Mouse (Mus musculus): ENCODE data around the gene Cept1. TPM values are rescaled to one million over a fixed set of nuclear protein-coding genes. Genes with fewer than 3 reads are reported as not detected.
A peak's percentile ranks its signal among the peaks of the same experiment; 100 is the strongest.

Cept1 gene
- polyA plus RNA-seq, 1 experiment = 119 TPM

DNA sequence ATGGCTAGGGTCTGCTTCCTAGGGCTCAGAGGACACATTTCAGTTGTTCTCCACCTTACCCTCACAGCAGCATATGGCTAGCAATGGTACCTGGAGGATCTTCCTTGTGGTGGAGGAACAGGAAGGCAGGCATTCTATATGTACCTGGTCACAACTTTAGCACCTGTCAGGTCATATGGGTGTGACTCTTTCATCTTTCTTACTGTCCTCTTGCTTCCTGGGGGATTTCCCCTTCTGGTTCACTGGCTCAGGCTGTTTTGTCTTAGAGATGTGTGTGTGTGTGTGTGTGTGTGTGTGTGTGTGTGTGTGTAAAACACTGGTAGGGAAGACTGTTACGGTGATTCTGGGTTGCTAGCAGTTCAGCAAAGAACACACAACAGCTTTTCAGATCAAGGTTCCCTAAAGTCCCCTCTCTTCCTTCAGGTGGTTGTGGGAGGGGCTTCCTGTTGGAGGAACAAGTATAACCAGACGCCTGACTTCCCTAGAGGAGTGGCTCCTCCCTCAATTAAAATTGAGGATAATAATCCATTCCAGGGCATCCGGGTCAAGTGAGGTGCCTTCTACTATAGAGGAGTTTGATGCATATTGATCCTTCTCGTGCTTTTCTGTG is 63.7 kb downstream of the Cept1 start:
- Histone ChIP-seq H3K4me1 (ENCODE audit: control insufficient read depth, insufficient read depth, low read length) (peaks cover 35% of the 10 kb centered on the region), H3K4me3 (ENCODE audit: insufficient read depth, low read length) (peak overlapping the region; percentile 86), H3K27ac (ENCODE audit: insufficient read depth, low read depth, low read length) (peak overlapping the region; percentile 64)
- no peak for TF ChIP-seq CTCF (IDR thresholded peaks at IDR 0.05; ENCODE audit: low read depth, low read length)
- TF ChIP-seq POLR2A (IDR thresholded peaks at IDR 0.05; ENCODE audit: borderline replicate concordance, low read depth, low read length) = no peak

DNA sequence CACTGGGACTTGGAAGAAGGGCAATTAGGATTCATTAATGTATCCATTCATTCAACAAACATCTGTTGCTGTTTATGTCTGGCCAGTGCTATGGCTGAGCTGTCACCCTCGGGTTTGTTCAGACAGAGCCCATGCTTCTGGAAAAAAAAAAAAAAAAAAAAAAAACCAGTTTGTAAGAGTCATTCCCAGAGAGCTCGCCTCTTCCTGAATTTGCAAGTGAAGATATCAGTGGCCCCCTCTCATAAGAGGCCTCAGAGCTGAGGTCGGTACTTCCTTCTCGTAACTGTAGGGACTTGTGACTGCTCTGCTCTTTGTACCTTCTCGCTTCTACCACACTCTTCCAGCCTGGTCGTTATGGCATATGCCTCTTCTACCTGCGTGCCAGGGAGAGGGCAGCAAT is 64.3 kb downstream of the Cept1 start:
- TF ChIP-seq POLR2A (IDR thresholded peaks at IDR 0.05; ENCODE audit: borderline replicate concordance, low read depth, low read length) = no peak
- no peak for TF ChIP-seq CTCF (IDR thresholded peaks at IDR 0.05; ENCODE audit: low read depth, low read length)
- H3K4me1 ChIP-seq (ENCODE audit: control insufficient read depth, insufficient read depth, low read length) = peaks cover 35% of the 10 kb centered on the region
- H3K27ac ChIP-seq (ENCODE audit: insufficient read depth, low read depth, low read length) = peak overlapping the region; percentile 36
- peak overlapping the region; percentile 86 for H3K4me3 ChIP-seq (ENCODE audit: insufficient read depth, low read length)

DNA sequence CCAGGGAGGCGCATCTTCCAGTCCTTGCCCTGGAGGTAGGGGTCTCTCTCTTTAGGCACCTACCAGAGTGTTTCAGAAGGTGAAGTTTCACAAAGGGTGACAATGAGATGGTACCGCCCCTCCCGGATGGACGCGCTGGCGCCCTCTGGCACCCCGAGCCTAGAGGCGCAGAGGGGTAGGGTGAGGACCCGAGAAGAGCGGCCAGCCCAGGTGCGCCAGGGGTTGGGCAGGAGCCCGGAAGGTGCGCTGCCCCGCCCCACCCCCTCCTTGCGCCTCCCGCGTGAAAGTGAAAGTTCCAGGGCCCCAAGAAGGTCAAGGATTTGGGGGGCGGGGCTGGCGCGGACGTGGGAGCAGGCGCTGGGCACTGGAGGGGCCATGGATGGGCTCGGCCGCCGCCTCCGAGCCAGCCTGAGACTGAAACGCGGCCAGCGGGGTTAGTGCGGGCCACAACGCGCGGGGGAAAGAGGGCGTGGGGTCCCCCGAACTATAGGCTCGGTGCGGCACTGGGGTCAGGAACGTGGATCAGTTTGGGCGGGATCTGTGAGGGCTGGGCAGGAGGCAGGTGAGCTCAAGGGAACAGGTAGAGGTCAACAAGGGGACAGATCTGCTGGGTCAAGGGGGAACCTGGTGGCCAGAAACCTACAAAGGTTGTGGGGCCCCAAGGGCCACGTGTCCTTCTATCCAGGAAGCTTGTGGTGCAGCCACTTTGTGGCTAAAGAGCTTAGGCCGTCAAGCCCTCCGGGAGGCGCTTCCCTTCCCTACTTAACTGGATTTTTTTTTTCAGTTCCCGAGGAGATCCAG is 65.1 kb downstream of the Cept1 start, which contains the start of gene Dennd2d:
Gene Dennd2d (plus strand): TSS at position 125 of the 801 bp plus-strand sequence.
- no peak for TF ChIP-seq POLR2A (IDR thresholded peaks at IDR 0.05; ENCODE audit: borderline replicate concordance, low read depth, low read length)
- no peak for TF ChIP-seq CTCF (IDR thresholded peaks at IDR 0.05; ENCODE audit: low read depth, low read length)
- H3K27ac ChIP-seq (ENCODE audit: insufficient read depth, low read depth, low read length) = peak within 1 kb of the TSS; percentile 7
- H3K4me1 ChIP-seq (ENCODE audit: control insufficient read depth, insufficient read depth, low read length) = peaks cover 35% of the 10 kb centered on the region
- peak within 1 kb of the TSS; percentile 86 for H3K4me3 ChIP-seq (ENCODE audit: insufficient read depth, low read length)

DNA sequence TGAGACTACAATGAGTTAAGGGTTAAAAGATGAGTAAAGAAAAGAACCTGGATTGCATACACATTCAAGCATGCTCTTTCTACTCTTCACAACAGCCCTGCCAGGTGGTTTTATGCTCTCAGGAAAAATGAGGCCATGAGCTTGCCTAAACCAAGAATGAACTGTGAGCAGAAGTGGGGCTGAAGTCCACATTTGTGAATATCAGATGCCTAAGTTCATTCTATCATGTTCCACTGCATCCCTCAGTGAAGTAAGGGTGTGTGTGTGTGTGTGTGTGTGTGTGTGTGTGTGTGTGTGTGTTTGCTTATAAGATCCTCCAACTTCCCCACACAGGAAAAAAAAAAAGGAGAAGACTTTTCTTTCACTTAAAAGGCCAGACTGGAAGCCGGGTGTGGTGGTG is 70.7 kb downstream of the Cept1 start:
- no peak overlapping the region for H3K27ac ChIP-seq (ENCODE audit: insufficient read depth, low read depth, low read length)
- no peak for TF ChIP-seq POLR2A (IDR thresholded peaks at IDR 0.05; ENCODE audit: borderline replicate concordance, low read depth, low read length)
- no peak for TF ChIP-seq CTCF (IDR thresholded peaks at IDR 0.05; ENCODE audit: low read depth, low read length)
- no peak overlapping the region for H3K4me3 ChIP-seq (ENCODE audit: insufficient read depth, low read length)
- peaks cover 4% of the 10 kb centered on the region for H3K4me1 ChIP-seq (ENCODE audit: control insufficient read depth, insufficient read depth, low read length)

DNA sequence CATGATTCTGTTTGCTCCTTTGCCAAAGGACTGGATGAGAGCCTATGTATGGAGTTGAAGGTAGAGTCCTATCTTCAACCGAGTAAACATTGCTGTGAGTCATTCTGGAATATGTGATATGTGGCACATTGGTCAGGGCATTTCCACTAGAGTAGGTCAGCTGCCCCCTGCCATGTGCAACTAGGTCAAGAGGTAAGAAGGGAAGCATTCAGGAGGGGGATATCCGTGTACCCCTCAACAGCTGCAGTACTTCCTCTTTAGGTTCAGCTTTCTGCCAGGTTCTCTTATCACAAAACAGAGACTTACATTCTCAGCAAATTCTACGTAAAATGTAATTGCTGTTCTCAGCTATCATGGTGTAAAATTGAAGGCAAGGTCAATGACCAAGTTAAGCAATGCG is 73.4 kb downstream of the Cept1 start:
- peaks cover 4% of the 10 kb centered on the region for H3K4me1 ChIP-seq (ENCODE audit: control insufficient read depth, insufficient read depth, low read length)
- H3K4me3 ChIP-seq (ENCODE audit: insufficient read depth, low read length) = no peak overlapping the region
- TF ChIP-seq CTCF (IDR thresholded peaks at IDR 0.05; ENCODE audit: low read depth, low read length) (no peak), POLR2A (IDR thresholded peaks at IDR 0.05; ENCODE audit: borderline replicate concordance, low read depth, low read length) (no peak)
- H3K27ac ChIP-seq (ENCODE audit: insufficient read depth, low read depth, low read length) = no peak overlapping the region

DNA sequence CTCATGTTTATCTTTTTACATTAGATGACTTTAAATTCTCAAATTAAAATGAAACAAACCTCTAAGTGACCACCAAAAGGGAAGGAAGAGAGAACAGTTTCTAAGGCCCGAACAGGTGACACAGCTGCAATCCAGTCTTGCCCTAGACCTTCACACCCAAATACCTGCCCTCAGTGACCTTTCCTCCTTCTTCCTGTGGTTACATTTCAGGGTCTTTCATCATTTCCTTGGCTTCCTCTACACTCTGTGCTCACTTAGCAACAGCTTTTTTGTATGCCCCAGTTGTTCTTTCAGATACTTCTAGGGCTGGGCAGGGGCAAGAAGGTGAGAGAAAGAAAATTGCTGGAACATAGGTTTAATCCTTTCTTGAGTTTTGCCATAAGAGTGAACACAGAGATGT is 82.9 kb downstream of the Cept1 start:
- TF ChIP-seq POLR2A (IDR thresholded peaks at IDR 0.05; ENCODE audit: borderline replicate concordance, low read depth, low read length) (no peak), CTCF (IDR thresholded peaks at IDR 0.05; ENCODE audit: low read depth, low read length) (no peak)
- peaks cover 5% of the 10 kb centered on the region for H3K4me1 ChIP-seq (ENCODE audit: control insufficient read depth, insufficient read depth, low read length)

DNA sequence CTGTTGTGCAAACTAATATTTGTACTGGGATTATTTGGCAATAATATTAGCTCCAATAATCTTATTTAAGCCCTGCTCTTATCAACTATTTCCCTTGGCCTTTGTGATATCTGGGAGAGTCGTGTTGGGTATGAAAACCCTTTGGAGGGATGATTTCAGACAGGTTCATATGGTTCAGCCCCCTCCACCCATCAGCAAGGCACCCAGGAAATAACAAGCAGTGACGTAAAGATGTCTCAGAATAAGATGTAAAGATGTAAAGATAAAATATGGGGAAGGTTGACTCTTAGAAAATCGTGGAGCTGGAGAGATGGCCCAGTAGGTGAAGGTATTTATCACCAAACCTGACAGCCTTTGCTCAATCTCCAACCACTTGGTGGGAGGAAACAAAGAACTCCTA is 85.1 kb downstream of the Cept1 start:
- Histone ChIP-seq H3K27ac (ENCODE audit: insufficient read depth, low read depth, low read length) (no peak overlapping the region), H3K4me3 (ENCODE audit: insufficient read depth, low read length) (no peak overlapping the region), H3K4me1 (ENCODE audit: control insufficient read depth, insufficient read depth, low read length) (peaks cover 5% of the 10 kb centered on the region)
- TF ChIP-seq CTCF (IDR thresholded peaks at IDR 0.05; ENCODE audit: low read depth, low read length) = no peak
- TF ChIP-seq POLR2A (IDR thresholded peaks at IDR 0.05; ENCODE audit: borderline replicate concordance, low read depth, low read length) = no peak

More for the DNA sequence above, 82.9 kb downstream of the Cept1 start:
- H3K27ac ChIP-seq (ENCODE audit: insufficient read depth, low read depth, low read length) = no peak overlapping the region
- no peak overlapping the region for H3K4me3 ChIP-seq (ENCODE audit: insufficient read depth, low read length)

DNA sequence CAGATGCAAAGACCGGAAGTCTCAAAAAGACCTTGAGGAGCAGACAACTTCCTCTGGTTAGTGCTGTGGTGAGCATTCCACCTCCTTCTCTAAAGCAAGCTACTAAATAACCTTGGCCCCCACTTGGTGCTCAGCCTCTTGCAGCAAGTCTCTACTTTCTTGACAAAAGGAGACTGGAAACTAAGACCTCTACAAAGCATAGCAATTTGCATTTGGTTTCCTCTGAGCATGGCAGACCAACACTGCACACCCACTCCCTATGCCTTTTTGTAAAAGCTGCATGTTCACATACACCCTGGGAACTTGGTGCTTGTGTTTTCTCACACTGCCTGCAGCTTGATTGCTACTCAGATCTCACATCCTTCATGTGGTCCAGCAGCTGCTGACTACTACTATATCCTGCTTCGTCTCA is 85.5 kb downstream of the Cept1 start:
- no peak for TF ChIP-seq CTCF (IDR thresholded peaks at IDR 0.05; ENCODE audit: low read depth, low read length)
- no peak for TF ChIP-seq POLR2A (IDR thresholded peaks at IDR 0.05; ENCODE audit: borderline replicate concordance, low read depth, low read length)
- Histone ChIP-seq H3K4me1 (ENCODE audit: control insufficient read depth, insufficient read depth, low read length) (peaks cover 5% of the 10 kb centered on the region), H3K27ac (ENCODE audit: insufficient read depth, low read depth, low read length) (no peak overlapping the region), H3K4me3 (ENCODE audit: insufficient read depth, low read length) (no peak overlapping the region)

DNA sequence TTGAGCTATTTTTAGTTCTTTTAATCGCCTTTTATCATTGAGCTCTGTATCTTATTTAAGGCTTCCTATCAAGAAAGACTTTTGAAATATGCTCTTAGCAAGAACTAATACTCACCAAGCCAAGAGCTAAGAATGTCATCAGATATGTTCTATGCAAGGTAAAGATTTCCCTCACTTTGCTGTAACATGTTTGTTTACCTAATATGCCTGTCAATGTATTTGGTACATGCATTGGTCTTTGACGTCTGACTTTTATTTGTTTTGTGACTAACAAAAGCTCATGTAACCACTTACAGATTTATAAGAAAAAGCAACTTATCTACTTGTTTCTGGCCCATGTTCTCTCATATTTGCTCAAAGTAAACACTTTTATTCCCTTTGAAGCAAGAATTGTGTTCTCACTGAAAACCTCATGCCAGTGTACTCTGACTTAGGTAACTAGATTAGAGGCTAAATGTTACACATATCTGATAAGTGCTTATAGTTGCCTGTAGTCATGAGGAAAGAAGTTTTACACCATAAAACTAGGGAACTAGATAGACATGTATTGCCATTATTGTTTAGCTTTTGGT is 90.2 kb downstream of the Cept1 start:
- Histone ChIP-seq H3K27ac (ENCODE audit: insufficient read depth, low read depth, low read length) (no peak overlapping the region), H3K4me3 (ENCODE audit: insufficient read depth, low read length) (no peak overlapping the region), H3K4me1 (ENCODE audit: control insufficient read depth, insufficient read depth, low read length) (peaks cover 5% of the 10 kb centered on the region)
- no peak for TF ChIP-seq CTCF (IDR thresholded peaks at IDR 0.05; ENCODE audit: low read depth, low read length)
- no peak for TF ChIP-seq POLR2A (IDR thresholded peaks at IDR 0.05; ENCODE audit: borderline replicate concordance, low read depth, low read length)

DNA sequence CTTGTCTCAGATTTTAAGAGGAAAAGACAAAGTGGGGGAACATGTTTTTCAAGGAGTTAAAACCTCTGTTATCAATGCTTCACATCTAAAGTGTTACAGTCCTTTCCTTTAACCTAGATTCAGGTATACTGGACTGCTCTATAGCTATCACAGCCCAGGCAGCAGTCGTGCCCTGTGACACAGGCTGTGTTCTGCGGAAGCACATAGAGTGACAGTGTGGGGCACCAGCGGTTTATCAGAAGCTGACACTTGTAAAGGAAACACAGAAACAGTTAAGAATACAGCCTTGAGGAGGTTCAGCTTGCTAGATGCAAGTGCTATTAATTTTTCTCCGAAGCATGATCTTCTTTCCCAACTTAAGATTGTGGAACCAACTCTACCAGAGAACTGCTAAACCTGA is 95.0 kb downstream of the Cept1 start:
- H3K27ac ChIP-seq (ENCODE audit: insufficient read depth, low read depth, low read length) = no peak overlapping the region
- no peaks in the 10 kb centered on the region for H3K4me1 ChIP-seq (ENCODE audit: control insufficient read depth, insufficient read depth, low read length)
- TF ChIP-seq CTCF (IDR thresholded peaks at IDR 0.05; ENCODE audit: low read depth, low read length) = no peak
- TF ChIP-seq POLR2A (IDR thresholded peaks at IDR 0.05; ENCODE audit: borderline replicate concordance, low read depth, low read length) = no peak
- no peak overlapping the region for H3K4me3 ChIP-seq (ENCODE audit: insufficient read depth, low read length)

Other genes starting within 250 kb of the Cept1 start
- gene Chil6, start 141.6 kb downstream of the Cept1 start, polyA plus RNA-seq (2012; ENCODE audit: insufficient read depth, insufficient read length, missing spikeins) = not detected in 2 replicates
- 4.1 and 4.2 TPM in 2 replicates for gene Dennd2d, start 65.4 kb downstream of the Cept1 start, polyA plus RNA-seq (2012; ENCODE audit: insufficient read depth, insufficient read length, missing spikeins)
- gene Dram2, start within 50 bp of the Cept1 start, polyA plus RNA-seq (2012; ENCODE audit: insufficient read depth, insufficient read length, missing spikeins) = 173 and 175 TPM in 2 replicates
- 27.8 and 40.6 TPM in 2 replicates for gene Lrif1, start 137.2 kb upstream of the Cept1 start, polyA plus RNA-seq (2012; ENCODE audit: insufficient read depth, insufficient read length, missing spikeins)
- gene Cd53, start 242.3 kb upstream of the Cept1 start, polyA plus RNA-seq (2012; ENCODE audit: insufficient read depth, insufficient read length, missing spikeins) = 691 and 706 TPM in 2 replicates

All from bone marrow macrophage, adult 2 months (primary cell).